Mouse (Mus musculus): ENCODE data around the gene Rwdd3. TPM values are rescaled to one million over a fixed set of nuclear protein-coding genes. Genes with fewer than 3 reads are reported as not detected.

The Rwdd3 gene
- polyA plus RNA-seq, 1 experiment from 2014 or later, result 7.1 TPM

- 81% methylated on average over 2 of the region's 2 CpGs for WGBS
- H3K27me3 ChIP-seq (ENCODE audit: control insufficient read depth, insufficient read depth, low read length), result no peaks in the 10 kb centered on the region
Observed at GRCm38 (mm10) chr3:121202638-121203037, 31.1 kb upstream of the Rwdd3 start.

GRCm38 (mm10) chr3:121201012-121201747 is 29.7 kb upstream of the Rwdd3 start:
- no peaks in the 10 kb centered on the region for H3K27me3 ChIP-seq (ENCODE audit: control insufficient read depth, insufficient read depth, low read length)
- H3K9ac ChIP-seq (ENCODE audit: low read length), result no peak overlapping the region
- H3K9me3 ChIP-seq (ENCODE audit: control insufficient read depth, low read length), result no peaks in the 10 kb centered on the region
- H3K4me1 ChIP-seq (replicated peaks; ENCODE audit: control insufficient read depth, insufficient read depth), result no peaks in the 10 kb centered on the region
- DNase-seq (ENCODE audit: low spot score), result peak; percentile 55
- H3K27ac ChIP-seq (replicated peaks), result no peak overlapping the region
- no peak for TF ChIP-seq EP300 (optimal IDR thresholded peaks at IDR 0.05)
- TF ChIP-seq CTCF (IDR thresholded peaks at IDR 0.05; ENCODE audit: low read depth), result no peak
- no peak overlapping the region for H3K4me2 ChIP-seq (replicated peaks; ENCODE audit: low read depth)
- no peaks in the 10 kb centered on the region for H3K36me3 ChIP-seq (ENCODE audit: control insufficient read depth, insufficient read depth, low read length)
- no peak overlapping the region for H3K4me3 ChIP-seq (ENCODE audit: low read depth, low read length)
- WGBS, result 48% methylated on average over 11 of the region's 11 CpGs
- ATAC-seq (ENCODE audit: low FRiP score, low TSS enrichment), result peak; percentile 90

More at GRCm38 (mm10) chr3:121202638-121203037, 31.1 kb upstream of the Rwdd3 start:
- no peak for DNase-seq (ENCODE audit: low spot score)
- no peak for TF ChIP-seq EP300 (optimal IDR thresholded peaks at IDR 0.05)
- no peak for TF ChIP-seq CTCF (IDR thresholded peaks at IDR 0.05; ENCODE audit: low read depth)
- Histone ChIP-seq H3K27ac (replicated peaks) (no peak overlapping the region), H3K4me1 (replicated peaks; ENCODE audit: control insufficient read depth, insufficient read depth) (no peaks in the 10 kb centered on the region), H3K9me3 (ENCODE audit: control insufficient read depth, low read length) (no peaks in the 10 kb centered on the region), H3K36me3 (ENCODE audit: control insufficient read depth, insufficient read depth, low read length) (no peaks in the 10 kb centered on the region), H3K9ac (ENCODE audit: low read length) (no peak overlapping the region), H3K4me3 (ENCODE audit: low read depth, low read length) (no peak overlapping the region), H3K4me2 (replicated peaks; ENCODE audit: low read depth) (no peak overlapping the region)
- no peak for ATAC-seq (ENCODE audit: low FRiP score, low TSS enrichment)

GRCm38 (mm10) chr3:121189199-121189598 is 17.7 kb upstream of the Rwdd3 start:
- no peaks in the 10 kb centered on the region for H3K27me3 ChIP-seq (ENCODE audit: control insufficient read depth, insufficient read depth, low read length)
- H3K9ac ChIP-seq (ENCODE audit: low read length), result no peak overlapping the region
- DNase-seq (ENCODE audit: low spot score) (peak; percentile 29), ATAC-seq (ENCODE audit: low FRiP score, low TSS enrichment) (peak; percentile 59; the same call in 1 of the 2 replicates)
- 66% methylated on average over 2 of the region's 2 CpGs for WGBS
- H3K36me3 ChIP-seq (ENCODE audit: control insufficient read depth, insufficient read depth, low read length), result no peaks in the 10 kb centered on the region
- no peak overlapping the region for H3K27ac ChIP-seq (replicated peaks)
- no peak overlapping the region for H3K4me3 ChIP-seq (ENCODE audit: low read depth, low read length)
- TF ChIP-seq CTCF (IDR thresholded peaks at IDR 0.05; ENCODE audit: low read depth) (no peak), EP300 (optimal IDR thresholded peaks at IDR 0.05) (no peak)
- no peaks in the 10 kb centered on the region for H3K9me3 ChIP-seq (ENCODE audit: control insufficient read depth, low read length)
- no peak overlapping the region for H3K4me2 ChIP-seq (replicated peaks; ENCODE audit: low read depth)
- no peaks in the 10 kb centered on the region for H3K4me1 ChIP-seq (replicated peaks; ENCODE audit: control insufficient read depth, insufficient read depth)

GRCm38 (mm10) chr3:121187510-121187909 is 16.0 kb upstream of the Rwdd3 start:
- no peak for ATAC-seq (ENCODE audit: low FRiP score, low TSS enrichment)
- H3K9ac ChIP-seq (ENCODE audit: low read length), result no peak overlapping the region
- H3K9me3 ChIP-seq (ENCODE audit: control insufficient read depth, low read length), result no peaks in the 10 kb centered on the region
- no peaks in the 10 kb centered on the region for H3K27me3 ChIP-seq (ENCODE audit: control insufficient read depth, insufficient read depth, low read length)
- no peaks in the 10 kb centered on the region for H3K4me1 ChIP-seq (replicated peaks; ENCODE audit: control insufficient read depth, insufficient read depth)
- no peak overlapping the region for H3K4me2 ChIP-seq (replicated peaks; ENCODE audit: low read depth)
- TF ChIP-seq EP300 (optimal IDR thresholded peaks at IDR 0.05) (no peak), CTCF (IDR thresholded peaks at IDR 0.05; ENCODE audit: low read depth) (no peak)
- whole genome bisulfite sequencing, result 68% methylated on average over 7 of the region's 7 CpGs
- H3K36me3 ChIP-seq (ENCODE audit: control insufficient read depth, insufficient read depth, low read length), result no peaks in the 10 kb centered on the region
- H3K4me3 ChIP-seq (ENCODE audit: low read depth, low read length), result no peak overlapping the region
- no peak overlapping the region for H3K27ac ChIP-seq (replicated peaks)
- DNase-seq (ENCODE audit: low spot score), result no peak

GRCm38 (mm10) chr3:121186925-121187324 is 15.4 kb upstream of the Rwdd3 start:
- Histone ChIP-seq H3K4me2 (replicated peaks; ENCODE audit: low read depth) (no peak overlapping the region), H3K27ac (replicated peaks) (no peak overlapping the region), H3K9me3 (ENCODE audit: control insufficient read depth, low read length) (no peaks in the 10 kb centered on the region), H3K9ac (ENCODE audit: low read length) (no peak overlapping the region), H3K4me3 (ENCODE audit: low read depth, low read length) (no peak overlapping the region), H3K36me3 (ENCODE audit: control insufficient read depth, insufficient read depth, low read length) (no peaks in the 10 kb centered on the region), H3K27me3 (ENCODE audit: control insufficient read depth, insufficient read depth, low read length) (no peaks in the 10 kb centered on the region), H3K4me1 (replicated peaks; ENCODE audit: control insufficient read depth, insufficient read depth) (no peaks in the 10 kb centered on the region)
- DNase-seq (ENCODE audit: low spot score) (no peak), ATAC-seq (ENCODE audit: low FRiP score, low TSS enrichment) (peak; percentile 82)
- TF ChIP-seq EP300 (optimal IDR thresholded peaks at IDR 0.05) (no peak), CTCF (IDR thresholded peaks at IDR 0.05; ENCODE audit: low read depth) (no peak)
- WGBS, result 33% methylated on average over 3 of the region's 3 CpGs

GRCm38 (mm10) chr3:121185197-121185596 is 13.7 kb upstream of the Rwdd3 start:
- WGBS, result 81% methylated on average over 3 of the region's 3 CpGs
- Histone ChIP-seq H3K9ac (ENCODE audit: low read length) (no peak overlapping the region), H3K27me3 (ENCODE audit: control insufficient read depth, insufficient read depth, low read length) (no peaks in the 10 kb centered on the region), H3K4me3 (ENCODE audit: low read depth, low read length) (no peak overlapping the region), H3K27ac (replicated peaks) (no peak overlapping the region), H3K4me1 (replicated peaks; ENCODE audit: control insufficient read depth, insufficient read depth) (no peaks in the 10 kb centered on the region), H3K9me3 (ENCODE audit: control insufficient read depth, low read length) (no peaks in the 10 kb centered on the region), H3K36me3 (ENCODE audit: control insufficient read depth, insufficient read depth, low read length) (no peaks in the 10 kb centered on the region), H3K4me2 (replicated peaks; ENCODE audit: low read depth) (no peak overlapping the region)
- ATAC-seq (ENCODE audit: low FRiP score, low TSS enrichment) (no peak), DNase-seq (ENCODE audit: low spot score) (no peak)
- TF ChIP-seq EP300 (optimal IDR thresholded peaks at IDR 0.05) (no peak), CTCF (IDR thresholded peaks at IDR 0.05; ENCODE audit: low read depth) (no peak)
